Mouse (Mus musculus) myocyte (in vitro differentiated cells): ENCODE results near the gene Kansl3. TPM values are rescaled to one million over a fixed set of nuclear protein-coding genes. Genes with fewer than 3 reads are reported as not detected.

Experiments
- H3K27me3 ChIP-seq: one replicate; pipeline ENCODE4 v1.6.1; 2011; ENCODE audit not compliant: control insufficient read depth, insufficient read depth, insufficient read length
- H3K36me3 ChIP-seq: one replicate; pipeline ENCODE4 v1.6.1; 2011; ENCODE audit not compliant: control insufficient read depth, insufficient read depth
- H3K4me2 ChIP-seq: one replicate; pipeline ENCODE4 v1.6.1; 2011; ENCODE audit warnings: low read depth, control low read depth
- H3K4me3 ChIP-seq: one replicate; pipeline ENCODE4 v1.5.1; 2011; ENCODE audit warnings: mild to moderate bottlenecking, control low read depth, moderate library complexity
- H3K79me2 ChIP-seq: one replicate; pipeline ENCODE4 v1.6.1; 2011; ENCODE audit not compliant: control insufficient read depth, insufficient read depth
- H3ac ChIP-seq: one replicate; pipeline ENCODE4 v1.6.1; 2011; ENCODE audit not compliant: control insufficient read depth, insufficient read length
- CEBPB ChIP-seq: IDR thresholded peaks from 2 replicates; pipeline ENCODE4 v1.6.1; 2011; ENCODE audit warnings: mild to moderate bottlenecking, moderate library complexity; ENCODE audit not compliant: poor library complexity, insufficient read depth, severe bottlenecking
- E2F4 ChIP-seq: IDR thresholded peaks from one replicate; pipeline ENCODE4 v1.6.1; 2011; ENCODE audit warnings: mild to moderate bottlenecking, control low read depth, moderate library complexity; ENCODE audit not compliant: insufficient read depth
- MAX ChIP-seq: IDR thresholded peaks from one replicate; pipeline ENCODE4 v1.6.1; 2011; ENCODE audit warnings: low read depth, mild to moderate bottlenecking, control low read depth
- MYOD1 ChIP-seq, 3 experiments: IDR thresholded peaks; one replicate each; pipeline ENCODE4 v1.6.1; 2011; ENCODE audit warnings: control low read depth in 2 of 3, low read depth in 2 of 3, mild to moderate bottlenecking in 2 of 3, moderate library complexity in 1 of 3; ENCODE audit not compliant: insufficient read length in 2 of 3, control insufficient read depth in 1 of 3
- MYOG ChIP-seq, 3 experiments: IDR thresholded peaks; one replicate each; pipeline ENCODE4 v1.6.1; 2011; ENCODE audit warnings: control low read depth in 2 of 3, low read depth in 2 of 3, mild to moderate bottlenecking in 2 of 3; ENCODE audit not compliant: insufficient read length in 2 of 3, control insufficient read depth in 1 of 3, insufficient read depth in 1 of 3
- POLR2A ChIP-seq: IDR thresholded peaks from one replicate; pipeline ENCODE4 v1.6.1; 2011; ENCODE audit warnings: low read depth, mild to moderate bottlenecking, control low read depth, moderate library complexity; ENCODE audit not compliant: insufficient read length
- POLR2AphosphoS2 ChIP-seq: IDR thresholded peaks from one replicate; pipeline ENCODE4 v1.6.1; 2011; ENCODE audit warnings: low read depth, control low read depth; ENCODE audit not compliant: insufficient read length
- REST ChIP-seq: IDR thresholded peaks from one replicate; pipeline ENCODE4 v1.6.1; 2011; ENCODE audit warnings: mild to moderate bottlenecking, control low read depth, moderate library complexity; ENCODE audit not compliant: insufficient read depth, insufficient read length
- SRF ChIP-seq: IDR thresholded peaks from one replicate; pipeline ENCODE4 v1.6.1; 2011; ENCODE audit warnings: low read depth; ENCODE audit not compliant: control insufficient read depth, insufficient read length
- TCF12 ChIP-seq: IDR thresholded peaks from one replicate; pipeline ENCODE4 v1.6.1; 2011; ENCODE audit warnings: mild to moderate bottlenecking, control low read depth; ENCODE audit not compliant: poor library complexity, insufficient read depth, severe bottlenecking
- TCF3 ChIP-seq: IDR thresholded peaks from one replicate; pipeline ENCODE4 v1.6.1; 2011; ENCODE audit warnings: low read depth, control low read depth; ENCODE audit not compliant: insufficient read length
- USF1 ChIP-seq: IDR thresholded peaks from one replicate; pipeline ENCODE4 v1.6.1; 2011; ENCODE audit warnings: low read depth, mild to moderate bottlenecking, control low read depth, moderate library complexity
- polyA plus RNA-seq: library from polyadenylated mRNA; unstranded; fragments of >200 nt; fragmentation: generic; extraction: Trizol; gene quantifications from one replicate; pipeline ENCODE4 v1.2.1, GENCODE M21; 2012; ENCODE audit warnings: missing spikeins

Kansl3 gene
- 35.7 TPM for polyA plus RNA-seq

DNA sequence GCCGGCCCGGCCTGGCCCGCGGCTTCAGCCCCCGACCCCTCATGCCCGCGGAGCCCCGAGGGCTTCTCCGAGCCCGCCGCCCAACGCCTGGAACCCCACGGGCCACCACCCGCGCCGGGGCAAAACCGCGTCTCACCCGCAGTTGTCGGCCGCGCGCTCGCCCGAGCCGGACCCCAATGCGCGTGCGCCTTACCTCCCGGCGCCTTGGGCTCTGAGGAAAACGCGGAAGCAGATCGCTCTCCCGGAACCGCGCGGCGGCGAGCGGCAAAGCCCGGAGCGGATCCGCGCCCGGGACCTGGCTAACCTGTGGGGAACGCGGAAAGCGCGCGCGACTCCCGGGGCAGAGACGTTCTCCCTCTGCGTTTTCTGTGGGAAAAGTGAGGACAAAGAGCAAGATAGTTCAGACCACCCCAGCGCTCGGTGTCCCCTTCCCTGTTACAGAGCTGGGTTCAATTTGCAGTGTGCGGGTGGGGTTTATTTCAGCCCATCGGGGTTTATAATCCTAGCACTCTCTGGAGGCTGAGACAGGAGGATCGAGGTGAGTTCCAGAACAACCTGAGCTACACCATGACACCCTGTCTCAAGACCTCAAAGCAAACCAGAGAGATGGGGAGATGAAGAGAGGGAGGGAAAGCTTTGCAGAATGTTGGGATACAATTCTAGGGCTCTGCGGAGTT lies at the start of gene Kansl3:
TSS of gene Kansl3 (minus strand) at position 213 of the 677 bp plus-strand sequence.
- peak within 1 kb of the TSS; percentile 58 for H3K4me3 ChIP-seq
- H3K27me3 ChIP-seq: no peaks in the 10 kb centered on the region
- TF ChIP-seq TCF12 (no peak), MYOD1 (IDR thresholded peaks at IDR 0.05; ENCODE audit: control insufficient read depth in 1 of 3, insufficient read length in 2 of 3, low read depth in 2 of 3) (peak in 1 of 3 experiments; percentile 17), MYOG (IDR thresholded peaks at IDR 0.05; ENCODE audit: control insufficient read depth in 1 of 3, insufficient read depth in 1 of 3, insufficient read length in 2 of 3, low read depth in 2 of 3) (peak in 2 of 3 experiments; percentile 29 to 62), MAX (no peak), SRF (no peak), E2F4 (peak; percentile 56), USF1 (no peak), POLR2A (peak; percentile 96), POLR2AphosphoS2 (peak; percentile 90)
- peak within 1 kb of the TSS; percentile 21 for H3ac ChIP-seq
- H3K36me3 ChIP-seq: peaks cover 11% of the 10 kb centered on the region
- H3K79me2 ChIP-seq: peaks cover 46% of the 10 kb centered on the region
- H3K4me2 ChIP-seq: peak within 1 kb of the TSS; percentile 67

DNA sequence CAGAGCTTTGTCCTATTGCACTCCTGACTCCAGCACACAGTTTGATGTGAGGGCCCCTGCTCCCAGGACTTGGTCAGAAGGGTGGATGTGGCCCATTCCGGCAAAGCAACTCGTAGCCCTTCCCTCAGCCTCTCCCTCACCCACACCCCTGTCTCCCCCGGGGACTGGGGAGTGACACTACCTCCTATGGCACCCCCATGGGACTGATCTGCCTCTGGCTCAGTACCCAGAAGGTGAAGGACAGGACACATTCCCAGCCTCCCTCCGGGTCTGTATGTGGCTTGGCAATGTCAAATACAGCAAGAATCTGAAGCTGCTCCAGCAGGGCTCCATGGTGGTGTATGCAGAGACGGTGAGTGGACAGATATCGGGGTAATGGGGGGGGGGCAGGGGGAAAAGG lies 35.5 kb upstream of the Kansl3 start:
- peaks cover 4% of the 10 kb centered on the region for H3K27me3 ChIP-seq
- H3ac ChIP-seq: no peak overlapping the region
- no peaks in the 10 kb centered on the region for H3K79me2 ChIP-seq
- H3K4me2 ChIP-seq: no peak overlapping the region
- no peak overlapping the region for H3K4me3 ChIP-seq
- no peak for TF ChIP-seq POLR2AphosphoS2
- no peak for TF ChIP-seq E2F4
- no peak for TF ChIP-seq USF1
- TF ChIP-seq TCF12: no peak
- H3K36me3 ChIP-seq: no peaks in the 10 kb centered on the region

DNA sequence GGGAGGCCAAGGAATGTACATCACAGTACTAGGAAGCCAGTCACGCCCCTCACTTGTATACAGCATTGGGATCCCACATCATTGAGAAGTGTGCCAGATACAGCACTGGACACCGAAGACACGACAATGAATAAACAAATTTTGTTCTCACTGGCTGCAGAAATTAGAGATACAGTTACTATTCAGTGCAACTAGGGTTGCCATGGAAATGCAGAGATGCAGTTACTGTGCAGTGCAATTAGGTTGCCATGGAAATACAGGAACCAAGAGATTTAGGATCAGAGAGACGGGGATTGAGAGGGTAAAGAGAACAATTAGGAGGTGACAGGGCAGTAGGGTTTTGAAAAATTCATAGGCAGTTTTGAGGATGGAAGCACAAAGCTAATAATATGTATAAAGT lies 32.5 kb upstream of the Kansl3 start:
- no peak overlapping the region for H3K4me3 ChIP-seq
- TF ChIP-seq TCF12 (no peak), TCF3 (no peak), E2F4 (no peak), MYOG (IDR thresholded peaks at IDR 0.05; ENCODE audit: control insufficient read depth in 1 of 3, insufficient read depth in 1 of 3, insufficient read length in 2 of 3, low read depth in 2 of 3) (no peak), MAX (no peak), REST (no peak), POLR2AphosphoS2 (no peak), MYOD1 (IDR thresholded peaks at IDR 0.05; ENCODE audit: control insufficient read depth in 1 of 3, insufficient read length in 2 of 3, low read depth in 2 of 3) (no peak), POLR2A (no peak), SRF (no peak), CEBPB (no peak), USF1 (no peak)
- peaks cover 4% of the 10 kb centered on the region for H3K27me3 ChIP-seq
- no peaks in the 10 kb centered on the region for H3K79me2 ChIP-seq
- H3K36me3 ChIP-seq: no peaks in the 10 kb centered on the region
- no peak overlapping the region for H3ac ChIP-seq
- no peak overlapping the region for H3K4me2 ChIP-seq

DNA sequence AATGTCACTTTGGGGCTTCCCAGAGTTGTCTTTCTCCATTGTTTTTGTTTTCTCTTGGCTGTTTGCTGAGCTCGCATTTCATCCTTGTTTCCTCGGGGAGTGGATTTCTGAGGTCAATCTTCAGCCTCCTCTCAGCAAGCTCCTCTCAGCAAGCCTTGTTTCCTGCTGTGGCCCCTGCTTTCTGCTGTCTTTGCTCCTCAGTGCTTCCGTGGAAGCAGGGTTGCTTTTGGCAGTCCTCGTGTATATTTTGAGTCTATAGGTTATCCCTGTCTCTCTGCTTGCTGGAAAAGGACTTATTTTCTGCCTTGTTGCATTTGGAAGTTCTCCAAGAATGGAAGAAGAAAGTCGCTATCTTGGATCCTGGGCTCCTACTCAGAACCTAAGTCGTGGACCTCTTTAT lies 28.1 kb upstream of the Kansl3 start:
- Histone ChIP-seq H3K79me2 (no peaks in the 10 kb centered on the region), H3ac (no peak overlapping the region), H3K4me2 (no peak overlapping the region), H3K27me3 (peaks cover 17% of the 10 kb centered on the region), H3K36me3 (no peaks in the 10 kb centered on the region), H3K4me3 (no peak overlapping the region)
- TF ChIP-seq REST: no peak

DNA sequence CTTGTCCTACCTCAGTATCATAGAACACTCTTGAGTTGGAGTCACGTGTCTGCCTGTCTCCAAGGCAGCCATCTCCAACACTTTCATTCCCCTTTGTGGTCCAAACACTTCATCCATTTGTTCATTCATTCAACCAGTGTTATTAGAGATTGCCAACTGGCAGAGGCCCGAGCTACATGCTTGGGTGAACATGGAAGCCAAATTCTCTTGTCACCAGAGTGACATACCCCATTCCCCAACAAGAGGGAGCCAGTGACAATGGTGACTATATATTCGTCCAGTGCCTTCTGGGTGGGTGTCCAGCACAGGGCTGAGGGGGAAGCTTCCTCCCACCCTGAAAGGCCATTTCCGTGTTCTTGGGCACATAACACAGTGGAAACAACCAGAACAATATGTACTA lies 10.6 kb upstream of the Kansl3 start:
- H3K36me3 ChIP-seq: no peaks in the 10 kb centered on the region
- peaks cover 18% of the 10 kb centered on the region for H3K27me3 ChIP-seq
- H3ac ChIP-seq: no peak overlapping the region
- TF ChIP-seq USF1 (no peak), REST (no peak), TCF12 (no peak), MYOD1 (IDR thresholded peaks at IDR 0.05; ENCODE audit: control insufficient read depth in 1 of 3, insufficient read length in 2 of 3, low read depth in 2 of 3) (no peak)
- no peaks in the 10 kb centered on the region for H3K79me2 ChIP-seq
- H3K4me3 ChIP-seq: no peak overlapping the region
- no peak overlapping the region for H3K4me2 ChIP-seq

DNA sequence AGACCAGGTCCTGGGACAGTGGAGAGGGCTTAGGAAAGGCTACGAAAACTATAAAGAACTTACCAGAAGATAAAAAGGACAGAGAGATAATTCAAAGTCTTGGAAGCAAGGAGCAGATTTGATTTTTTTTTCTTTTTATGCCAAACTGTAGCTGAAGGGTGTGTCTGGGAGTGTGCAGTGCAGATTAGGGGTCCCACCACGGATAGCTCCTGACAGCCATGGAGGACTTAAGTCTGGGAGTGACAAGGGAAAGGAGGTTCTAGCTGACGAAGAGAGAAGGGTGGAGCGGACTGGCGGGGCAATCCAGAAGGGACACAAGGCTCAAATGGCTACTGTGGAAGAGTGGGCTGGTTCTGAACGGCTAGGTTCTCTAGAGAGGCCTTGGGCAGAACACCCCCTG lies 9.9 kb upstream of the Kansl3 start:
- Histone ChIP-seq H3K27me3 (peaks cover 18% of the 10 kb centered on the region), H3K4me3 (no peak overlapping the region), H3K4me2 (no peak overlapping the region), H3K36me3 (no peaks in the 10 kb centered on the region), H3K79me2 (no peaks in the 10 kb centered on the region), H3ac (no peak overlapping the region)
- TF ChIP-seq REST: no peak
- no peak for TF ChIP-seq POLR2A
- TF ChIP-seq E2F4: no peak
- no peak for TF ChIP-seq POLR2AphosphoS2
- TF ChIP-seq TCF12: no peak
- TF ChIP-seq MAX: no peak
- no peak for TF ChIP-seq USF1
- TF ChIP-seq TCF3: no peak
- no peak for TF ChIP-seq CEBPB
- TF ChIP-seq MYOG (IDR thresholded peaks at IDR 0.05; ENCODE audit: control insufficient read depth in 1 of 3, insufficient read depth in 1 of 3, insufficient read length in 2 of 3, low read depth in 2 of 3): no peak
